Mouse (Mus musculus): ENCODE data around the gene Gnptg. TPM values are rescaled to one million over a fixed set of nuclear protein-coding genes. Genes with fewer than 3 reads are reported as not detected.

Gene Gnptg
- polyA plus RNA-seq (2017; shearing (Covaris generic)) = 77.5 TPM

GRCm38 (mm10) chr17:25239695-25240636, at the start of gene Gnptg, which contains the start of gene Tsr3:
TSS of gene Gnptg (minus strand) at chr17:25240124.
TSS of gene Tsr3 (plus strand) at chr17:25240170.

GRCm38 (mm10) chr17:25274571-25275346, 34.8 kb upstream of the Gnptg start, which contains the start of gene Ube2i:
TSS of gene Ube2i (minus strand) at chr17:25274622.

GRCm38 (mm10) chr17:25256140-25256754, 16.3 kb upstream of the Gnptg start, which contains the start of gene Baiap3:
TSS of gene Baiap3 (minus strand) at chr17:25256364.

GRCm38 (mm10) chr17:25188150-25189031, 51.5 kb downstream of the Gnptg start, which contains the start of gene Unkl:
TSS of gene Unkl (plus strand) at chr17:25188397.

DNA sequence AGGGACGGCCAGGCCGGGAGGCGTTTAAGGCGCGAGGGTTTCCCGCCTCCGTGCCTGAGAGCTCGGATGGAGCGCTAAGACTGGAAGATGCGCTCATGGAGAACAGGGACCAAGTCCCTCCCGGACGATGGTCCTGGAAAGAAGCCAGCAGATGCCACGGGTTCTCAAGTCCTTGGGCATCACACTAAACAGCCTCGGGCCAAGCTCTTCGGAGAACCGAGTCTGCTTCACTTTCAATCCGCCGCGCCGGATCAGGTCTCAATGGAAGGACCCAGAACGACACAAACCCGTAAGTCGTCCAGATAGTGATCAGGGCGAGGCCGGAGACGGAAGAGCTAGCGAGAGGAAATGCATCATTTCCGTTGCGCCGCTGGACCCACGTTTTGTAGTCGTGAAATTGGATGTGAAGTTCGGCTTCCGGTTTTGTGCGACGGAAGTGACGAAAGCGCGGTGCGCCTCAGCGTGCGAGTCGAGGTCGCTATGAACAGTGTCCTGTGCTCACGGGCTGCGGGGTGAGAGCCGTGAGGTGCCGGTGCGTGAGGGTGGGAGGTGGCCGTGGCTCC, 55.7 kb downstream of the Gnptg start, which contains the start of gene BC003965:
Gene BC003965, plus strand, starts transcription at position 426 of the 563 bp plus-strand sequence.

Other genes starting within 250 kb of the Gnptg start
- gene Cramp1l, start 224.3 kb downstream of the Gnptg start, polyA plus RNA-seq (2017; shearing (Covaris generic)) = 7.4 TPM
- gene Ift140, start 224.0 kb downstream of the Gnptg start, polyA plus RNA-seq (2017; shearing (Covaris generic)) = 19.5 TPM
- 0.79 TPM for gene Tmem204, start 156.5 kb downstream of the Gnptg start, polyA plus RNA-seq (2017; shearing (Covaris generic))
- gene Telo2, start 124.2 kb downstream of the Gnptg start, polyA plus RNA-seq (2017; shearing (Covaris generic)) = 34.5 TPM
- 0.22 TPM for gene Ptx4, start 119.4 kb downstream of the Gnptg start, polyA plus RNA-seq (2017; shearing (Covaris generic))
- gene Clcn7, start 106.7 kb downstream of the Gnptg start, polyA plus RNA-seq (2017; shearing (Covaris generic)) = 37.3 TPM
- not detected for gene Ccdc154, start 77.7 kb downstream of the Gnptg start, polyA plus RNA-seq (2017; shearing (Covaris generic))
- gene Gm38655, start 64.7 kb downstream of the Gnptg start, polyA plus RNA-seq (2017; shearing (Covaris generic)) = not detected
- 30.2 TPM for gene BC003965, start 55.6 kb downstream of the Gnptg start, polyA plus RNA-seq (2017; shearing (Covaris generic))
- gene Unkl, start 51.7 kb downstream of the Gnptg start, polyA plus RNA-seq (2017; shearing (Covaris generic)) = 34.6 TPM
- 53.0 TPM for gene Tsr3, start within 50 bp of the Gnptg start, polyA plus RNA-seq (2017; shearing (Covaris generic))
- 19.3 TPM for gene Baiap3, start 16.2 kb upstream of the Gnptg start, polyA plus RNA-seq (2017; shearing (Covaris generic))
- 539 TPM for gene Ube2i, start 34.5 kb upstream of the Gnptg start, polyA plus RNA-seq (2017; shearing (Covaris generic))
- gene Prss34, start 58.3 kb upstream of the Gnptg start, polyA plus RNA-seq (2017; shearing (Covaris generic)) = 0.19 TPM
- gene Prss28, start 68.5 kb upstream of the Gnptg start, polyA plus RNA-seq (2017; shearing (Covaris generic)) = not detected
- gene Prss29, start 78.5 kb upstream of the Gnptg start, polyA plus RNA-seq (2017; shearing (Covaris generic)) = not detected
- gene Tpsab1, start 105.4 kb upstream of the Gnptg start, polyA plus RNA-seq (2017; shearing (Covaris generic)) = not detected
- not detected for gene Tpsb2, start 126.2 kb upstream of the Gnptg start, polyA plus RNA-seq (2017; shearing (Covaris generic))
- gene Tpsg1, start 129.1 kb upstream of the Gnptg start, polyA plus RNA-seq (2017; shearing (Covaris generic)) = not detected
- not detected for gene Cacna1h, start 193.7 kb upstream of the Gnptg start, polyA plus RNA-seq (2017; shearing (Covaris generic))
- gene Tekt4, start 214.5 kb upstream of the Gnptg start, polyA plus RNA-seq (2017; shearing (Covaris generic)) = not detected

Data from CD4-positive, CD25-positive, alpha-beta regulatory T cell (primary cell).